Mouse (Mus musculus) retina, postnatal 1 day (tissue): ENCODE results near the gene Rab30.

Source experiments
- DNase-seq: peaks from one replicate; pipeline ENCODE4 v3.0.0-alpha.2; 2012

Rab30 gene

GRCm38 (mm10) chr7:92802158-92802557 is 60.8 kb downstream of the Rab30 start:
- DNase-seq: no peak

GRCm38 (mm10) chr7:92803191-92803590 is 61.8 kb downstream of the Rab30 start:
- no peak for DNase-seq

- no peak for DNase-seq
Observed at GRCm38 (mm10) chr7:92804919-92805668, 63.7 kb downstream of the Rab30 start.

- DNase-seq: peak; percentile 22
Observed at GRCm38 (mm10) chr7:92806512-92807188, 65.2 kb downstream of the Rab30 start.

- DNase-seq: peak; percentile 15
Observed at GRCm38 (mm10) chr7:92807482-92807881, 66.1 kb downstream of the Rab30 start.

DNA sequence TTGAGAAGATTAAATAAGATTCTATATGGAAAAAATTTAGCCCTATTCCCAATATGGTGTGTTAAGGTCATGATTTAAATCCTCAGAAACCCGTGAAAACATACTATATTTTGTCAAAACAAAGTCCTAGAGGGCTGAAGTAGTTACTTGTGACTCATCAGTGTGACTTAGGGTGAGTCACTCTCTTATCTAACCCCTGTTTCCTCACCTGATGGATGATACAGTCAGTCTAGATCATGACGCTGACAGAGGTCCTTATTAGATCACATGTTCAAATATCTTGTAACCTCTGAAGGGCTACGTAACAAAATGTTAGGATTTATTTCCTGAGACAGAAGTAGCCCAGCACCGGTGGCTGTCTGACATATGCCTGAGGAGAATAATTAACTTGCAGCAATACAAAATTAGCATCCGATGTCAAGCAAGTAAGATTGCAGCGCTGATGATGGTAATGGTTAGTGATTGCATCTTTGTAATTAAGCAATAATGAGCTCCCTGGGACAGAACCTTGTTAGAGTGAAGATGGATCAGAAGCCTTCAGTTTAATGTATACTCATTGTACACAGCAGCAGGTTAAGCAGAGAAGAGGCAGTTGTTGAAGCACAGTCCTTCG is 70.4 kb downstream of the Rab30 start:
- DNase-seq: peak; percentile 51

DNA sequence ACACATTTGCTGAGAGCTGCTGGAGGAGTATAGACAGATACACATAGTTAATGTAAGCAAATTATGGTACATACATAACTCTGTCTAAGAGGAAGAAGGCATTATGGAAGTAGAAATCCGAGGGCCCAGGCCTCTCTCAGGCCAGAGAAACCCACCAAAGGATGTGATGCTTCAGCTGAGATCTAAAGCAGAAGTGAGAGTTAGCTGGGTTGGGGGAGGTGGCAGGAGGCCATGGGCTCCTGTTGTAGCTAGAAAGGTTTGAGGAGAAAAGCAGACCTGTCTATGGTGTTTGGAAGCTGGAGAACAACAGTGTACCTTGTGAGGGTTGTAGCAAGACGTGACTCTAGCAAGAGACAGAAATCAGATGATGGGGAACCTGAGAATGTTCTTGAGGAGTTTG is 75.8 kb downstream of the Rab30 start:
- no peak for DNase-seq

GRCm38 (mm10) chr7:92817886-92818285 is 76.5 kb downstream of the Rab30 start:
- DNase-seq: no peak

DNA sequence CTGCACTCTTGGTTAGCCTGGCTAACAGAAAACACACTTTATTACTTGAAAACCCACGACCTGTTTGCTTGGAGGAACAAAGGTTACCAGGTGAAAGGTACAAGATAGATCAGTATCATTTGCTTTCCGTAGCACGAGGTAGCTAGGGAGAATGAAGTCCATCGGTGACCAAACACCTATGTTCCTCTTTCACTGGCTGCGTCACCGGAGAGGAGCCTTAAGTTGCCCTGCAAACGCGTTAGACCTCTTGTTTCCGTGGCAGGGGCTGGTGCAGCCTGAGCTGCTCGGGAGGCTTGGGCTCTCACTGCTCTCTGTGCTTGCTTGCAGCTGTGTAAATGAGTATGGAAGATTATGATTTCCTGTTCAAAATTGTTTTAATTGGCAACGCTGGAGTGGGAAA is 78.3 kb downstream of the Rab30 start:
- DNase-seq: no peak

DNA sequence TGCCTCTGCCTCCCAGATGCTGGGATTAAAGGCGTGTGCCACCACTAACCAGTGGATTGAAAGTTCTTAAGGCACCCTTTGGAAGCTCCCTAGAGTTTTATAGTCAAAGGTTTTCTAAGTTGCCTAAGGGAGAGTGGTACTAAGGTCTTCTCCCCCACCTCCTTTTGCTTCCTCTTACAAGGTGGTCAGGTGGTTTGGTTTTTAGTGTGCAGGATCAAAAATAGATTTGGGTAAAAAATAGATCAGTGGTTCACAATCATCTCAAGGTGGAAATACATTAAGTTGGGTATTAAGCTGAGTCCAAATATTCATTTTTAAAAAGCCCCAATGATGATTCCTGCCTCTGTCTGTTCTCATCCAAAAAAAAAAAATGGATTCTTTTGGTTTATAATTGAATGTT is 79.0 kb downstream of the Rab30 start:
- no peak for DNase-seq

GRCm38 (mm10) chr7:92820941-92821465 is 79.6 kb downstream of the Rab30 start:
- DNase-seq: no peak

DNA sequence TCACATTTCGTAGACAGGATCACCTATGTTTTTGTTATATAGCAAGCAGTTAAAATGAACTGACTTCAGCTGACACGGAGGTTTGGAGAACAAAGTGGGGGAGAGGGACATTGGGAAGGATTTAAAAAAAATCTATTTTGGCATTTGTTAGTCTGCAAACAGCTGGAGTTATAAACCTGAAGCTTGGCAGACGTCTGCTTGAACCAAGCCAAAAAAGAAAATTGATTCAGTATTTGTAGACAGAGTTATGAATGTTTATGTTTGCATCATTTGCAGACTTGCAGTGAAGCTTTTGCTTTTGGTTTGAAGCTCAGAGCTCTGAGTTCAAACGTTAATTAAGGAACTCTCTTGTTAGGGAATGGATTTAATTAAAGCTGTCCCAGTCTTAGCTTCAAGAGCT is 80.5 kb downstream of the Rab30 start:
- DNase-seq: no peak

DNA sequence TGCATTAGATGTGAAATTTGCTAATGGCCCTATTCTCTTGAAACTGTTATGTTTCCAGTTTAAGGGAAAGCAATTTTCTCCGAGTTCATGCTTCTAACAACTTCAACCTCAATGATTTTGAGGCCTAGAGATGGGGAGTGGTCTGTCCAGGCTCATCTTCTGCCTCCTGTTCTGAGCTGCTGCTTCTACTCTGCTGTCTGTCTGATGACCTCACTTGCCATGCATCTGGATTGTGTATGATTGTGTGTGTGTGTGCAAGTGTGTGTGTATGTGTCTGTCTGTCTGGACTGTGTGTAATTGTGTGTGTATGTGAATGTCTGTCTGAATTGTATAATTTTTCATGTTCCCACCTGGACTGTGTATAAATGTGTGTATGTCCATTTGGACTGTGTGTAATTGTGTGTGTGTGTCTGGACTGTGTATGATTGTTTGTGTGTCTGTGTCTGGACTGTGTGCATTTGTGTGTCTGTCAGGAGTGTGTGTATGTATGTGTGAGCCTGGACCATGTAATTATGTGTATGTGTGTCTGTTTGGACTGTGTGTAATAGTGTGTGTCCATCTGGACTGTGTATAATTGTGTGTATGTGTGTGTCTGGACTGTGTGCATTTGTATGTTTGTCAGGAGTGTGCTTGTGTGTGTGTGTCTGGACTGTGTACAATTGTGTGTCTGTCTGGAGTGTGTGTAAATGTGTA is 81.2 kb downstream of the Rab30 start:
- DNase-seq: no peak

GRCm38 (mm10) chr7:92826248-92826647 is 84.8 kb downstream of the Rab30 start:
- DNase-seq: no peak

DNA sequence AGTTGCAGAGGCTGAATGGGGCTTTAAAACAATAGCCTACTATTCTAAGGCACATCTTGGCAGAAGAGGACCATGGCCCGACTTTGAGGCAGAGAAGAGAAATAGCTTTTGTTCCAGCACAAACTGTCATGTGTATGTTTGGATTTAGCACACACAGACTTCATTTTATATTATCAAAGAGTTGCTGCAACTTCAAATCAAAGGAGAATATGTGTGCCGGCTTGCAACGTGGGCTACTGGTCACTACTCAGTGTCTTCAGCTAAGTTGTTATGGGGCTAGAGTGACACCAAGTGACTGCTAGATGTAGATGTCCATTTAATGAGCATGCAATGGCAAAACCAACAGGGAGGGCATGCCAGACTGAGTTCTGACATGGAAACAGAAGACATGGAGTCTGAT is 86.6 kb downstream of the Rab30 start:
- peak; percentile 69 for DNase-seq

DNA sequence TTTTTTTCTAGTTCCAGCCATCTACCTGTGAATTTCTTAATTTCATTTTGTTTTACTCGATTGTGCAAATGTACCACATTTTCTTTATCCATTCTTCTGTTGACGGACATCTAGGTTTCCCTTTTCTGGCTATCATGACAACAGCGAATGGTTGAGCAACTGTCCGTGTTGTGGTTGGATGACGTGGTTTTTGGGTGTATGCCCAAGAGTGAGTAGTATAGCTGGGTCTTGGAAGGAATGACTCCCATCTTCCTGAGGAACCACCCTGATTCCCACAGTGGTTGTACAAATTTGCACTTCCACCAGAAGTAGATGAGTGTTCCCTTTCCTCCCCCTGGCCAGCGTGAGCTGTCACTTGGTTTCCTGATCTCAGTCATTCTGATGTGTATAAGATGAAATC is 91.0 kb downstream of the Rab30 start:
- DNase-seq: no peak

DNA sequence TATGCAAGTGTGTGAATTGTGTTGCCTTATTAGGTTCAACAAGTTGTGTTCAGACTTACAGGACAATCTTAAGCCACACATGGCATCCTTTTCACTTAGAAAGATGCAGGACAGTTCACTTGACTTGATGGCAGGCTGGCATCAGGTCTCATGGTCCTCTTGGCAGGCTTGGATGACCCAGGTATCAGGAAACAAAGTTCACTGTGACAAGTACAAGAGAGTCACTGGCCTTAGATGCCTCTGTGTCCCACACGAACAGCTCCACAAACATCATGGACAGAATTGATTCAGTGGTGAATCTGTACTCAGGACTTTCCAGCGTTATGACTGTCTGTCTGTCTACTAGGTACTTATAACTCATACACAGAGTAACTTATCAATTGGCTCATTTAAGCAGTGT is 93.0 kb downstream of the Rab30 start:
- DNase-seq: no peak

GRCm38 (mm10) chr7:92836447-92836846 is 95.0 kb downstream of the Rab30 start:
- no peak for DNase-seq

GRCm38 (mm10) chr7:92837226-92837625 is 95.8 kb downstream of the Rab30 start:
- DNase-seq: no peak

DNA sequence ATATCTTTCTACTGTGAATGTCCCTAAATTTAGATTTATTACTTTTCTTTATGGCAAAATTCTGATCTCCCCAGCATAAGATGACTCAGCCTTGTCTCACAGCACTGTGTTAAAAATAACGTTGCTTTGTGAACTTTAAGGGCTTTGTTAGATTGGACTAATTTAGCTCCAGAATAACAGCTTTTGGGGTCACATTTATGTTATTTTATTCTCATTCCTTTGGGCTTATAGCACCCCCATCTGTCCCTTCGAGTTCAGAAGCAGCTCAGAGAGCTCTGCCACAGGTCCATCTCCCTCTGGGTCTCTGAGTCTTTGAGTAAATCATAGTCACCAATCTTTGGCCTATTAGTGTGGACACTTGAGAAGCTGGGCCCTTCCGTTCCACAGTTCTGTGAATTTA is 96.5 kb downstream of the Rab30 start:
- no peak for DNase-seq

GRCm38 (mm10) chr7:92842254-92842653 is 100.9 kb downstream of the Rab30 start:
- DNase-seq: no peak

GRCm38 (mm10) chr7:92848246-92848645 is 106.8 kb downstream of the Rab30 start:
- DNase-seq: no peak

GRCm38 (mm10) chr7:92866526-92866925 is 125.1 kb downstream of the Rab30 start:
- peak; percentile 66 for DNase-seq
